Mouse (Mus musculus): ENCODE data around the gene Gadd45b. TPM values are rescaled to one million over a fixed set of nuclear protein-coding genes. Genes with fewer than 3 reads are reported as not detected.

The Gadd45b gene
- polyA plus RNA-seq, 1 experiment, result 30.6 TPM

DNA sequence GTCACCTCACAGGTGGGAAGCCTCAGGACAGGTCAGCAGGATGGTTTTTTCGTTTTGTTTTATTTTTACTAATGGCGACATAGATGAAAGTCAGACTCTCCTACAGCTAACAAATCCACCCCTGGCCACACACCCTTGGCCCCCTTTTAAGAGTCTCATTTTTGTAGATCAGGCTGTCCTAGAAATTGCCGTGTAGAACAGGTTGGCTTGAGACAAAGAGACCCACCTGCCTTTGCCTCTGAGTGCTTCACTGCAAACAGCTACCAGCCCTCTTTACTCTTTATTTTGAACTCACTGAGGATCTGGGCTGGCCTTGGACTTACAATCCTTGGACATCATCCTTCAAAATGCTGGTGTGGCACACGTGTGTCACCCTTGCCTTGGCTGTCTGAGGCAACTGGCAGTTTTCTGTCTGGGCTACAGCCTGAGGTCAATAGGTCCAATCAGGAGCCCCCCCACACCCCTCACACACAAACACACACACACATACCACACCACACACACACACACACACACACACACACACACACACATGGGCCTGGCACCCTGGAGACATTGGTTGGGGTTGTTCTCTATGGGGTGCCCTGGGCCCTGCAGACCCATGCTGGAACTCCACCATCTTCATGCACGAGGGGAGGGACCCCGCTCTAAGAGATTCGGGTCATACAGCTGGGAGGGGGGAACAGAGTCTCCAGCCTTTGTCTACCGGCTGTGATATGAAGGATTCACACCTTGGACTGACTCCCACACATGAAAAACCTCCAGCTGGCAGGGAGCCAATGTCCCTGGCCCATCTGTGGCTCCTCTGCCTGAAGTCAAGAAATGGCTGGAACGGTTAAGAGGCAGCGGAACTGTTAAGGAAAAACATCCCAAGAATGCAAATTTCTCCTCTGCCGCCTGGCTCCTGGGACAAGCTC, 42.5 kb downstream of the Gadd45b start:
- peak; percentile 83 to 87 for DNase-seq
- H3K4me1 ChIP-seq (ENCODE audit: control insufficient read depth, insufficient read depth, low read length), result peaks cover 19% of the 10 kb centered on the region
- 35% methylated on average over 11 of the region's 11 CpGs for WGBS

GRCm38 (mm10) chr10:80973722-80974121, 43.8 kb downstream of the Gadd45b start:
- peaks cover 19% of the 10 kb centered on the region for H3K4me1 ChIP-seq (ENCODE audit: control insufficient read depth, insufficient read depth, low read length)
- H3K4me3 ChIP-seq (replicated peaks; ENCODE audit: insufficient read depth, low read depth, low read length), result no peak overlapping the region
- no peak overlapping the region for H3K27ac ChIP-seq (ENCODE audit: insufficient read depth, low read length)
- 75% methylated on average over 1 of the region's 1 CpGs for WGBS
- no peak for DNase-seq
- H3K27me3 ChIP-seq (ENCODE audit: control insufficient read depth, insufficient read depth, low read length), result no peaks in the 10 kb centered on the region
- TF ChIP-seq CTCF (IDR thresholded peaks at IDR 0.05; ENCODE audit: borderline replicate concordance, insufficient read depth, low read depth, low read length) (no peak), POLR2A (IDR thresholded peaks at IDR 0.05; ENCODE audit: borderline replicate concordance, insufficient read depth, low read length) (no peak)

More for the DNA sequence above, 42.5 kb downstream of the Gadd45b start:
- Histone ChIP-seq H3K27ac (ENCODE audit: insufficient read depth, low read length) (no peak overlapping the region), H3K4me3 (replicated peaks; ENCODE audit: insufficient read depth, low read depth, low read length) (no peak overlapping the region), H3K27me3 (ENCODE audit: control insufficient read depth, insufficient read depth, low read length) (no peaks in the 10 kb centered on the region)
- TF ChIP-seq CTCF (IDR thresholded peaks at IDR 0.05; ENCODE audit: borderline replicate concordance, insufficient read depth, low read depth, low read length), result no peak
- TF ChIP-seq POLR2A (IDR thresholded peaks at IDR 0.05; ENCODE audit: borderline replicate concordance, insufficient read depth, low read length), result no peak

DNA sequence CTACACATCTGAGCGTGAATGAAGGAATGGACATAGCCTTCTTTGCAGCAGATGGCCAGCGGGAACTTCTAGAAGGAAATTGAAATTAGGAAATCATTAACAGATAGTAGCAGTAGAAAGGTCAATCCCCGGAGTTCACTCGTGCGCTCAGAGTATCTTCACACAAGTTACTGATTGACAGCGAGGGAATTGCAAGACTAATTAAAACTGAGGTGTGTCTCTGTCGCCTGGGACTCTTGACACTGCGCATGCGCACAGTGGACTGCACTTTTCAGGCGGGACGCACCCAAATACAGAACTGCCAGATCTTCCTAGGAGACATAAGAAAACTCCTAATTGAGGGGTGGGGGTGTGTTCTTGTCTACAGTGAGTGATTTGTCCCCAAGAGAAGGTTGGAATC, 45.6 kb downstream of the Gadd45b start:
- H3K27me3 ChIP-seq (ENCODE audit: control insufficient read depth, insufficient read depth, low read length), result no peaks in the 10 kb centered on the region
- H3K4me1 ChIP-seq (ENCODE audit: control insufficient read depth, insufficient read depth, low read length), result peaks cover 19% of the 10 kb centered on the region
- DNase-seq, result no peak
- TF ChIP-seq POLR2A (IDR thresholded peaks at IDR 0.05; ENCODE audit: borderline replicate concordance, insufficient read depth, low read length), result no peak
- TF ChIP-seq CTCF (IDR thresholded peaks at IDR 0.05; ENCODE audit: borderline replicate concordance, insufficient read depth, low read depth, low read length), result no peak
- no peak overlapping the region for H3K4me3 ChIP-seq (replicated peaks; ENCODE audit: insufficient read depth, low read depth, low read length)
- H3K27ac ChIP-seq (ENCODE audit: insufficient read depth, low read length), result no peak overlapping the region
- 94% methylated on average over 11 of the region's 11 CpGs for WGBS

DNA sequence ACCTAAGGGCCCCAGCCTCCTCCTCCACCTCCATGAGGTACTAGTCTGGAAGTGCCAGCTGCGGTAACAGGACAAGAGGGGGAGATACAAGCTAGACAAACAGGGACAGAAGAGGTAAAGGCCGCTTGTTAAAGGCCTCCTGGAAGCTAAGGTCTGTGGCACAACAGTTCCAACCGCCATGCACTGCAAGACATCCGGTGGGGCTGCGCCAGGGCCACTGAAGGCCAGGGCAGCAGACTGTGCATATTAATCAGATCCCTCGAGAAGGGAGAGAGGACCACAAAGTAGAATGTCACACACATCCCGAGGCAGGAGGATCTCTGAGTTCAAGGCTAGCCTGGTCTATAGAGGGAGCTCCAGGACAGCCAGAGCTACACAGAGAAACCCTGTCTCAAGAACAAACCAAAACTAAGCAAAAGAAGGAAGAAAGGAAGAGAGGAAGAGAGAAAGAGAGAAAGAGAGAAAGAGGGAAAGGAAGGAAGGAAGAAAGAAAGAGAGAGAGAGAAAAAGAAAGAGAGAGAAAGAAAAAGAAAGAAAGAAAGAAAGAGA, 51.8 kb downstream of the Gadd45b start:
- no peak overlapping the region for H3K4me3 ChIP-seq (replicated peaks; ENCODE audit: insufficient read depth, low read depth, low read length)
- 35% methylated on average over 7 of the region's 7 CpGs for WGBS
- peaks cover 4% of the 10 kb centered on the region for H3K4me1 ChIP-seq (ENCODE audit: control insufficient read depth, insufficient read depth, low read length)
- no peaks in the 10 kb centered on the region for H3K27me3 ChIP-seq (ENCODE audit: control insufficient read depth, insufficient read depth, low read length)
- TF ChIP-seq CTCF (IDR thresholded peaks at IDR 0.05; ENCODE audit: borderline replicate concordance, insufficient read depth, low read depth, low read length) (no peak), POLR2A (IDR thresholded peaks at IDR 0.05; ENCODE audit: borderline replicate concordance, insufficient read depth, low read length) (no peak)
- DNase-seq, result no peak
- H3K27ac ChIP-seq (ENCODE audit: insufficient read depth, low read length), result no peak overlapping the region

Other genes starting within 250 kb of the Gadd45b start
- gene Mob3a, start 228.1 kb upstream of the Gadd45b start, polyA plus RNA-seq (2012; rRNA removed), result 12.6 and 14.2 TPM in 2 replicates
- 112 and 117 TPM in 2 replicates for gene Izumo4, start 227.9 kb upstream of the Gadd45b start, polyA plus RNA-seq (2012; rRNA removed)
- gene Ap3d1, start 187.8 kb upstream of the Gadd45b start, polyA plus RNA-seq (2012; rRNA removed), result 175 and 189 TPM in 2 replicates
- gene Dot1l, start 174.9 kb upstream of the Gadd45b start, polyA plus RNA-seq (2012; rRNA removed), result 101 and 115 TPM in 2 replicates
- 52.0 and 66.4 TPM in 2 replicates for gene Sf3a2, start 131.9 kb upstream of the Gadd45b start, polyA plus RNA-seq (2012; rRNA removed)
- 106 and 122 TPM in 2 replicates for gene Plekhj1, start 131.4 kb upstream of the Gadd45b start, polyA plus RNA-seq (2012; rRNA removed)
- 3.0 and 4.3 TPM in 2 replicates for gene Amh, start 124.8 kb upstream of the Gadd45b start, polyA plus RNA-seq (2012; rRNA removed)
- gene Jsrp1, start 116.6 kb upstream of the Gadd45b start, polyA plus RNA-seq (2012; rRNA removed), result 0.27 and 0.38 TPM in 2 replicates
- gene Oaz1, start 103.4 kb upstream of the Gadd45b start, polyA plus RNA-seq (2012; rRNA removed), result 776 and 779 TPM in 2 replicates
- gene Lingo3, start 86.0 kb upstream of the Gadd45b start, polyA plus RNA-seq (2012; rRNA removed), result 54.4 and 69.1 TPM in 2 replicates
- 213 and 215 TPM in 2 replicates for gene Lsm7, start 74.9 kb upstream of the Gadd45b start, polyA plus RNA-seq (2012; rRNA removed)
- 123 and 132 TPM in 2 replicates for gene Sppl2b, start 74.8 kb upstream of the Gadd45b start, polyA plus RNA-seq (2012; rRNA removed)
- gene Tmprss9, start 58.2 kb upstream of the Gadd45b start, polyA plus RNA-seq (2012; rRNA removed), result 0.41 and 0.74 TPM in 2 replicates
- gene Timm13, start 29.1 kb upstream of the Gadd45b start, polyA plus RNA-seq (2012; rRNA removed), result 208 and 217 TPM in 2 replicates
- gene Lmnb2, start 11.8 kb upstream of the Gadd45b start, polyA plus RNA-seq (2012; rRNA removed), result 39.0 and 42.8 TPM in 2 replicates
- 21.0 and 23.0 TPM in 2 replicates for gene Gng7, start 84.9 kb downstream of the Gadd45b start, polyA plus RNA-seq (2012; rRNA removed)
- gene Diras1, start 95.6 kb downstream of the Gadd45b start, polyA plus RNA-seq (2012; rRNA removed), result 126 and 136 TPM in 2 replicates
- 75.2 and 77.0 TPM in 2 replicates for gene Slc39a3, start 107.4 kb downstream of the Gadd45b start, polyA plus RNA-seq (2012; rRNA removed)
- 231 and 240 TPM in 2 replicates for gene Sgta, start 130.1 kb downstream of the Gadd45b start, polyA plus RNA-seq (2012; rRNA removed)
- 54.7 and 55.3 TPM in 2 replicates for gene Thop1, start 140.0 kb downstream of the Gadd45b start, polyA plus RNA-seq (2012; rRNA removed)
- gene Creb3l3, start 168.8 kb downstream of the Gadd45b start, polyA plus RNA-seq (2012; rRNA removed), result 0.33 and 0.41 TPM in 2 replicates
- gene Map2k2, start 175.8 kb downstream of the Gadd45b start, polyA plus RNA-seq (2012; rRNA removed), result 161 and 187 TPM in 2 replicates
- 61.6 and 62.9 TPM in 2 replicates for gene Zbtb7a, start 205.1 kb downstream of the Gadd45b start, polyA plus RNA-seq (2012; rRNA removed)
- gene Pias4, start 237.8 kb downstream of the Gadd45b start, polyA plus RNA-seq (2012; rRNA removed), result 34.8 and 36.0 TPM in 2 replicates
- gene Eef2, start 246.6 kb downstream of the Gadd45b start, polyA plus RNA-seq (2012; rRNA removed), result 1,163 and 1,164 TPM in 2 replicates

All from cerebellum, adult 2 months (tissue).